Mouse (Mus musculus) kidney, embryonic 16.5 days (tissue): ENCODE results near the gene Prss45. TPM values are rescaled to one million over a fixed set of nuclear protein-coding genes. Genes with fewer than 3 reads are reported as not detected.

ENCODE experiments used
- ATAC-seq: fragments of 200-750 bp; cut with Nextera tagmentation; 2 replicates; pipeline ENCODE4 v1.8.0; 2017; ENCODE audit warnings: moderate TSS enrichment; ENCODE audit not compliant: low FRiP score, low TSS enrichment
- H3K27ac ChIP-seq: fragments of 300-500 bp; sonication (generic); 2 replicates; pipeline ENCODE4 v1.5.1; 2014; ENCODE audit warnings: low read length
- H3K27me3 ChIP-seq: fragments of 300-500 bp; sonication (generic); 2 replicates; pipeline ENCODE4 v1.6.1; 2014; ENCODE audit warnings: low read length, control low read depth, mixed read lengths; ENCODE audit not compliant: insufficient read depth
- H3K36me3 ChIP-seq: fragments of 300-500 bp; sonication (generic); 2 replicates; pipeline ENCODE4 v1.6.1; 2014; ENCODE audit warnings: low read length, control low read depth, mixed read lengths; ENCODE audit not compliant: insufficient read depth
- H3K4me1 ChIP-seq: fragments of 300-500 bp; sonication (generic); 2 replicates; pipeline ENCODE4 v1.6.1; 2014; ENCODE audit warnings: low read length, control low read depth, mixed read lengths; ENCODE audit not compliant: insufficient read depth
- H3K4me2 ChIP-seq: fragments of 300-500 bp; sonication (generic); replicated peaks from 2 replicates; pipeline ENCODE4 v1.6.1; 2014; ENCODE audit warnings: low read depth, low read length
- H3K4me3 ChIP-seq: fragments of 300-500 bp; sonication (generic); 2 replicates; pipeline ENCODE4 v1.5.1; 2014; ENCODE audit warnings: mild to moderate bottlenecking, low read length
- H3K9ac ChIP-seq: fragments of 300-500 bp; sonication (generic); replicated peaks from 2 replicates; pipeline ENCODE4 v1.6.1; 2014; ENCODE audit warnings: low read length
- H3K9me3 ChIP-seq: fragments of 300-500 bp; sonication (generic); 2 replicates; pipeline ENCODE4 v1.6.1; 2016; ENCODE audit warnings: low read length, control low read depth
- WGBS: fragments of 180-500 bp; shearing (Covaris S2); extraction: QIAGEN DNeasy Blood & Tissue Kit; methylation state at CpG from one replicate; pipeline ENCODE4 v1.1.7; 2014; 5-methylcytosine and 5-hydroxymethylcytosine counted together
- polyA plus RNA-seq: library from polyadenylated mRNA; unstranded; fragments of >200 nt; fragmentation: Nextera tagmentation; extraction: Ambion mirVana; gene quantifications from 2 replicates; pipeline ENCODE4 v1.2.1, GENCODE M21; 2015

The Prss45 gene
- polyA plus RNA-seq, 1 experiment from 2014 or later: not detected

- no peak overlapping the region for H3K4me2 ChIP-seq
- 86% methylated on average over 1 of the region's 1 CpGs for WGBS
- H3K9ac ChIP-seq: no peak overlapping the region
- H3K27ac ChIP-seq: no peak overlapping the region
- peaks cover 28% of the 10 kb centered on the region for H3K4me1 ChIP-seq
- H3K4me3 ChIP-seq: no peak overlapping the region
- ATAC-seq: no peak
- no peaks in the 10 kb centered on the region for H3K36me3 ChIP-seq
- H3K9me3 ChIP-seq: no peaks in the 10 kb centered on the region
- H3K27me3 ChIP-seq: peaks cover 3% of the 10 kb centered on the region
Observed at GRCm38 (mm10) chr9:110877353-110877752, 43.0 kb downstream of the Prss45 start.

- peaks cover 28% of the 10 kb centered on the region for H3K4me1 ChIP-seq
- no peak overlapping the region for H3K4me2 ChIP-seq
- H3K27ac ChIP-seq: no peak overlapping the region
- H3K9me3 ChIP-seq: no peaks in the 10 kb centered on the region
- H3K9ac ChIP-seq: no peak overlapping the region
- H3K36me3 ChIP-seq: no peaks in the 10 kb centered on the region
- peaks cover 3% of the 10 kb centered on the region for H3K27me3 ChIP-seq
- WGBS: 84% methylated on average over 5 of the region's 5 CpGs
- H3K4me3 ChIP-seq: no peak overlapping the region
- ATAC-seq: no peak
Observed at GRCm38 (mm10) chr9:110877888-110878287, 43.5 kb downstream of the Prss45 start.

- peak within 1 kb of the TSS; percentile 61 for H3K4me3 ChIP-seq
- peaks cover 3% of the 10 kb centered on the region; the same call in 1 of the 2 replicates for H3K27me3 ChIP-seq
- peak within 1 kb of the TSS; percentile 87 for H3K4me2 ChIP-seq
- H3K9me3 ChIP-seq: no peaks in the 10 kb centered on the region
- peak; percentile 16 for ATAC-seq
- peaks cover 18% of the 10 kb centered on the region; the same call in 1 of the 2 replicates for H3K4me1 ChIP-seq
- peak within 1 kb of the TSS; percentile 74 for H3K27ac ChIP-seq
- WGBS: 14% methylated on average over 12 of the region's 12 CpGs
- peak within 1 kb of the TSS; percentile 73 for H3K9ac ChIP-seq
- no peaks in the 10 kb centered on the region for H3K36me3 ChIP-seq
Observed at GRCm38 (mm10) chr9:110879191-110879920, 45.0 kb downstream of the Prss45 start, which contains the start of gene Als2cl. TSS of gene Als2cl (plus strand) at chr9:110879870.

- peaks cover 3% of the 10 kb centered on the region; the same call in 1 of the 2 replicates for H3K27me3 ChIP-seq
- peak within 1 kb of the TSS; percentile 87 for H3K4me2 ChIP-seq
- under 1% methylated on average over 39 of the region's 57 CpGs for WGBS
- H3K9ac ChIP-seq: peak within 1 kb of the TSS; percentile 73
- ATAC-seq: peak; percentile 77
- H3K9me3 ChIP-seq: no peaks in the 10 kb centered on the region
- peak within 1 kb of the TSS; percentile 74 for H3K27ac ChIP-seq
- H3K4me1 ChIP-seq: peaks cover 11% of the 10 kb centered on the region; the same call in 1 of the 2 replicates
- H3K36me3 ChIP-seq: no peaks in the 10 kb centered on the region
- peak within 1 kb of the TSS; percentile 61 for H3K4me3 ChIP-seq
Observed at GRCm38 (mm10) chr9:110879998-110880561, 45.7 kb downstream of the Prss45 start, which contains the start of gene Tmie. TSS of gene Tmie (minus strand) at chr9:110880113.

GRCm38 (mm10) chr9:110880772-110881171, 46.4 kb downstream of the Prss45 start:
- H3K4me3 ChIP-seq: peak overlapping the region; percentile 61
- no peaks in the 10 kb centered on the region for H3K36me3 ChIP-seq
- H3K4me1 ChIP-seq: peaks cover 7% of the 10 kb centered on the region; the same call in 1 of the 2 replicates
- H3K9me3 ChIP-seq: no peaks in the 10 kb centered on the region
- peak overlapping the region; percentile 87 for H3K4me2 ChIP-seq
- H3K9ac ChIP-seq: peak overlapping the region; percentile 73
- 67% methylated on average over 4 of the region's 4 CpGs for WGBS
- peak; percentile 33 for ATAC-seq
- H3K27me3 ChIP-seq: peaks cover 3% of the 10 kb centered on the region; the same call in 1 of the 2 replicates
- peak overlapping the region; percentile 74 for H3K27ac ChIP-seq

GRCm38 (mm10) chr9:110881953-110882352, 47.6 kb downstream of the Prss45 start:
- Histone ChIP-seq H3K4me2 (no peak overlapping the region), H3K36me3 (no peaks in the 10 kb centered on the region), H3K4me3 (no peak overlapping the region), H3K4me1 (peaks cover 7% of the 10 kb centered on the region; the same call in 1 of the 2 replicates), H3K9me3 (no peaks in the 10 kb centered on the region), H3K27ac (no peak overlapping the region), H3K27me3 (peaks cover 3% of the 10 kb centered on the region; the same call in 1 of the 2 replicates), H3K9ac (no peak overlapping the region)
- no peak for ATAC-seq
- WGBS: 78% methylated on average over 7 of the region's 7 CpGs

GRCm38 (mm10) chr9:110887388-110888303, 53.3 kb downstream of the Prss45 start:
- Histone ChIP-seq H3K27ac (no peak overlapping the region), H3K36me3 (no peaks in the 10 kb centered on the region), H3K4me1 (peaks cover 11% of the 10 kb centered on the region), H3K27me3 (no peaks in the 10 kb centered on the region), H3K9me3 (no peaks in the 10 kb centered on the region), H3K4me2 (no peak overlapping the region), H3K4me3 (no peak overlapping the region), H3K9ac (no peak overlapping the region)
- ATAC-seq: no peak
- 63% methylated on average over 9 of the region's 9 CpGs for WGBS

- peaks cover 11% of the 10 kb centered on the region for H3K4me1 ChIP-seq
- H3K4me3 ChIP-seq: no peak overlapping the region
- no peak overlapping the region for H3K9ac ChIP-seq
- no peak for ATAC-seq
- no peak overlapping the region for H3K4me2 ChIP-seq
- H3K36me3 ChIP-seq: no peaks in the 10 kb centered on the region
- H3K27me3 ChIP-seq: no peaks in the 10 kb centered on the region
- WGBS: 94% methylated on average over 14 of the region's 14 CpGs
- no peaks in the 10 kb centered on the region for H3K9me3 ChIP-seq
- H3K27ac ChIP-seq: no peak overlapping the region
Observed at GRCm38 (mm10) chr9:110888935-110889334, 54.5 kb downstream of the Prss45 start.

GRCm38 (mm10) chr9:110890026-110890783, 55.8 kb downstream of the Prss45 start:
- no peak overlapping the region for H3K9ac ChIP-seq
- ATAC-seq: peak; percentile 47; the same call in 1 of the 2 replicates
- H3K4me2 ChIP-seq: peak overlapping the region; percentile 27; the same call in 1 of the 2 replicates
- no peak overlapping the region for H3K27ac ChIP-seq
- H3K9me3 ChIP-seq: no peaks in the 10 kb centered on the region
- no peak overlapping the region for H3K4me3 ChIP-seq
- 17% methylated on average over 19 of the region's 21 CpGs for WGBS
- H3K4me1 ChIP-seq: peaks cover 11% of the 10 kb centered on the region
- no peaks in the 10 kb centered on the region for H3K27me3 ChIP-seq
- H3K36me3 ChIP-seq: no peaks in the 10 kb centered on the region
